ENCODE assay signal across 8 mouse cellular contexts in genomic region chr2:116975091-116975600, GRCm38 (mm10).
DNase-seq lines count a peak whose midpoint lies in the region; ATAC-seq and TF ChIP-seq lines count a peak whose summit lies in the region.

No protein-coding gene starts in this region.

- no peaks in the 10 kb centered on the region for H3K27me3 ChIP-seq in kidney, postnatal 0 days (ENCODE audit: insufficient read depth, low read length)
- H3K27me3 ChIP-seq in lung, embryonic 15.5 days = no peaks in the 10 kb centered on the region
- no peaks in the 10 kb centered on the region for H3K27me3 ChIP-seq in neural tube, embryonic 15.5 days (replicated peaks)

- WGBS in kidney, postnatal 0 days = 1% methylated on average over 14 of the region's 14 CpGs
- under 1% methylated on average over 14 of the region's 14 CpGs for WGBS in lung, embryonic 15.5 days
- 1% methylated on average over 14 of the region's 14 CpGs for WGBS in neural tube, embryonic 15.5 days

- no peak; the same call in 1 of the 2 replicates for TF ChIP-seq CTCF in kidney, postnatal 0 days (IDR thresholded peaks at IDR 0.05; ENCODE audit: low read depth)

- H3K36me3 ChIP-seq in kidney, postnatal 0 days (ENCODE audit: insufficient read depth, low read length) = no peaks in the 10 kb centered on the region
- H3K36me3 ChIP-seq in lung, embryonic 15.5 days = no peaks in the 10 kb centered on the region
- no peaks in the 10 kb centered on the region for H3K36me3 ChIP-seq in neural tube, embryonic 15.5 days

- peak; percentile 10 to 27 for DNase-seq in urinary bladder, postnatal 36 days (ENCODE audit: low spot score in 2 of 2)
- DNase-seq in urinary bladder, postnatal 10 days (ENCODE audit: low spot score) = no peak
- peak; percentile 88 to 90 for DNase-seq in cerebellum, adult 18-20 months
- DNase-seq in kidney, postnatal 0 days (ENCODE audit: low spot score) = peak; percentile 73
- DNase-seq in retina, postnatal 1 day = no peak

- peak overlapping the region; percentile 56 for H3K4me3 ChIP-seq in kidney, postnatal 0 days (replicated peaks; ENCODE audit: low read depth, low read length)
- H3K4me3 ChIP-seq in lung, embryonic 15.5 days = peak overlapping the region; percentile 53
- H3K4me3 ChIP-seq in neural tube, embryonic 15.5 days (replicated peaks) = peak overlapping the region; percentile 58

- peaks cover 25% of the 10 kb centered on the region for H3K4me1 ChIP-seq in kidney, postnatal 0 days (replicated peaks; ENCODE audit: insufficient read depth, low read length)
- peaks cover 74% of the 10 kb centered on the region for H3K4me1 ChIP-seq in lung, embryonic 15.5 days
- peaks cover 43% of the 10 kb centered on the region for H3K4me1 ChIP-seq in neural tube, embryonic 15.5 days

- H3K4me2 ChIP-seq in kidney, postnatal 0 days (ENCODE audit: low read length) = peak overlapping the region; percentile 88
- H3K4me2 ChIP-seq in lung, embryonic 15.5 days = peak overlapping the region; percentile 79
- H3K4me2 ChIP-seq in neural tube, embryonic 15.5 days = peak overlapping the region; percentile 87

- H3K9me3 ChIP-seq in kidney, postnatal 0 days (replicated peaks; ENCODE audit: low read length) = no peaks in the 10 kb centered on the region
- no peaks in the 10 kb centered on the region for H3K9me3 ChIP-seq in lung, embryonic 15.5 days
- no peaks in the 10 kb centered on the region for H3K9me3 ChIP-seq in neural tube, embryonic 15.5 days (replicated peaks)

- H3K9ac ChIP-seq in kidney, postnatal 0 days (ENCODE audit: low read depth, low read length) = peak overlapping the region; percentile 81
- H3K9ac ChIP-seq in lung, embryonic 15.5 days = peak overlapping the region; percentile 70
- H3K9ac ChIP-seq in neural tube, embryonic 15.5 days (replicated peaks) = peak overlapping the region; percentile 76

- H3K27ac ChIP-seq in kidney, postnatal 0 days = peak overlapping the region; percentile 96
- peak overlapping the region; percentile 99 for H3K27ac ChIP-seq in lung, embryonic 15.5 days
- peak overlapping the region; percentile 91 for H3K27ac ChIP-seq in neural tube, embryonic 15.5 days (replicated peaks)

- peak; percentile 59 for ATAC-seq in granulocyte monocyte progenitor cell, adult 5-6 weeks (replicated peaks; ENCODE audit: poor library complexity, severe bottlenecking)
- ATAC-seq in kidney, postnatal 0 days (replicated peaks; ENCODE audit: low FRiP score, low read depth) = peak; percentile 30
- ATAC-seq in lung, embryonic 15.5 days (ENCODE audit: borderline replicate concordance, extremely low read depth, low FRiP score, low TSS enrichment) = no peak; the same call in 1 of the 2 replicates
- ATAC-seq in neural tube, embryonic 15.5 days (ENCODE audit: low FRiP score) = peak; percentile 53

Comparison
In these comparisons a context has a peak if more than half of its experiments do, and no peak if none do; other contexts are left out.
1. DNase-seq: peak in urinary bladder, postnatal 36 days (2 of 2), cerebellum, adult 18-20 months (2 of 2) and kidney, postnatal 0 days (single experiment); none in urinary bladder, postnatal 10 days (single experiment) and retina, postnatal 1 day (single experiment).
2. Peak in every context shown above with its lines, with median percentiles within 50 percentile points of each other: H3K27ac ChIP-seq, H3K4me2 ChIP-seq, H3K4me3 ChIP-seq and H3K9ac ChIP-seq.